Mouse (Mus musculus) induced T-regulatory cell, adult 2 months (primary cell): Measurements from ENCODE around the gene Car1.
"Not testable (repeated sequence)": the region's sequence is repeated elsewhere in the genome, so short reads cannot be mapped to it uniquely, and the experiment has no call there.

ENCODE experiments used
- DNase-seq: peaks from one replicate; pipeline ENCODE4 v3.0.0-alpha.2; 2012; ENCODE audit warnings: low read depth

The Car1 gene

DNA sequence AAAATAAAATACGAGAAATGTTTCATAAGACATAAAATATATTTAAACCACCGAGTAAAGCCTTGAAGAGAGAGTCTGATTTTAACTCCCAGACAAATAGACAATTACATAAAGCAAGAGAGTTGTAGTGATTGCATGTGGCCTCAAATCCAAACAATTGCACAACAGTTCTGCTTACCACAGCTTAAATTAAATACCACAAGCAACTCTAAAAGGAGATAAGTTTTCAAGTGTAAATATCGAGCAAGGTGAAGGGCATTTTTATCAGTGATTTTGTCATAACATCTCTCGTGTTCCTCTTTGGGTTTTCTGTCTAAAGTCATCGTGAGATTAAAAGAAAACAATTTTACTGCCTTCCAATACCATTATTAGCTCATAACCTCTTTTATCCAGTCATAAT is 25.0 kb downstream of the Car1 start:
- not testable (repeated sequence) for DNase-seq

DNA sequence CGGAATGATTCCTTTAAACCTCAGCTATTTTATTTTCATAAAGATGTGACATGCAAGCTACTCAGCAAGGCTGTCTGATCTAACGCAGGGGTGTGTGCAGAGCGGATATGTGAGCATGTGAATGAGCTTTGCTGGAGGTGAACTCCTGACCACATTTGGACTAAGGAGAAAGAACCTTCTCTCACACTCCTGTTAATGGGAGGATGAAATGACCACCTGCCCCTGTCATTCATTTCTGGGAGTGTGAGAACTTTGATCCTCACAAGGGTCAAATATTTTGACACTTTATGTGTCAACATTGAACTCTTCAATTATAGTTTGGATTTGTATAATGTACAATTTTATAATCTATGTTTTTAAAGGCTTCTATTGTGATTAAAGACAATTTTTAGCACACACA is 25.8 kb downstream of the Car1 start:
- not testable (repeated sequence) for DNase-seq

DNA sequence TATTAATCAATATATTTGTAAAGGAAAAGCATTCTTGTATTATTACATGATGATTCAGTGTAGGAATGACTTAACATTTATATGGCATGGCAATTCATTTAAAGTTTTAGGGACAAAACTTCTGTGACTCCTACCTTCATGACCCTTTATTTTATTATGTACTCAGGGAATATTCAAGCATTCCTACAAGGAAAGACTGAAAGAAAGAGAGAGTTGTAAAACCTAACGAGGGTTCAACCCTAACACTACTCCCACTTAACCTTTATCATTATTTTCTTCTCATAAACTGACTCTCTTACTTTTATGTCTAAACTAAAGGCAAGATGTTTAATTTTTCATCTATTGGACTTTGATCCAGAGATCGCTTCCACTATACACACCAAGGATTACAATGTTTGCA is 28.0 kb downstream of the Car1 start:
- DNase-seq = no peak

DNA sequence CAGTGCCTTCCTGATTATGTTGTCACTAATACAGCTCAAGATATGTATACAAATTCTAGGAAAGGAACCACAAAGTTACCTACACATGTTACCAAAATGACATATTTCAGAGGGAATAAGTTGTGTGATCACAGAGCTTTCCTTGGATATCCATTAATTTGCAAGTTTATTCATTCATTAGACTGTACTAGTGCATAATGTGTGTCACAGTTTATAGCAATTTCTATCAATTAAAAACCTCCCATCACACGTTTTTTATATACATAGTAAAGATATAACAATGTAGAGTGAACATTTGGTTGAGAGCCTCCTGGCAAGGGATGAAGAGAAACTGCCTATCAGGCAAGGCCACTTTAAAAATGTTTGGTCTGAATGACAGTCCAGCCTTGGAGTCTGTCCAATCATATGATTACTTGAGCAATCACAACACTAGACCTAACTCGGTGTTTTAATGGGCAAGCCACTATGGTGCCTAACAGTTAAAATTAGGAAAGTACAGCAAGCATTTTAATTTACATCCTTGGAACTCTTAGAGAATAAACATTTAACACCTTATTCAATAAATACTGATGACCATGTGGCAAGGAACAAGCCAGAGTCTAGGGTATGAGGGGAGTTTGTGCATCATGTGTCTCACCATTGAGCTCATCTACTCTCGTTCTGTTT is 31.5 kb downstream of the Car1 start:
- not testable (repeated sequence) for DNase-seq

DNA sequence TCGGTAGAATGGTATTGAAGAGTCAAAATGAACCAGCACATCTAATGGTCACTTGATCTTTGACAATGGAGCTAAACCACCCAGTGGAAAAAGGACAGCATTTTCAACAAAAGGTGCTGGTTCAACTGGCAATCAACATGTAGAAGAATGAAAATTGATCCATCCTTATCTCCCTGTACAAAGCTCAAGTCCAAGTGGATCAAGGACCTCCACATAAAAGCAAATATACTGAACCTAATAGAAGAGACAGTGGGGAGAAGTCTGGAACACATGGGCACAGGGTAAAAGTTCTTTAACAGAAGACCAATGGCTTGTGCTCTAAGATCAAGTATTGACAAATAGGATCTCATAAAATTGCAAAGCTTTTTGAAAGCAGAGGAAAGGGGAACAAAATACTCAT is 33.6 kb downstream of the Car1 start:
- not testable (repeated sequence) for DNase-seq

DNA sequence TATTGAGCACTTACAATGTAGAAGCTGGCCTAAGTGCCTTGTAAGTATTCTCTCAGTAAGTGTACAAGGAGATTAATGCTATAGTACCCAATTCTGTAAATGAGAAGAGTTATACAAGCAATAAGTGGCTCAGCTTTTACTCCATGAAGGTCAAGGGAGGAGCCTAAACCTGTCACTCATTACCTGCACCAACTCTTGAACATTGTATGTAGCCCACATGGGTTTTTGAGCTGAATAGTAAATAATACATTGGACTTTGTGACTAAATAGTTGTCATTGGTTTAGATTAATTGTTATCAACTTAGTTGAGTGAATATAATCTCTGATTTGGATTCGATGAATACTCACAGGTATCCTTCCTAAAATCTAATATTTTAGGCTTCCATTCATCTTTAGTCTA is 35.7 kb downstream of the Car1 start:
- DNase-seq = not testable (repeated sequence)

DNA sequence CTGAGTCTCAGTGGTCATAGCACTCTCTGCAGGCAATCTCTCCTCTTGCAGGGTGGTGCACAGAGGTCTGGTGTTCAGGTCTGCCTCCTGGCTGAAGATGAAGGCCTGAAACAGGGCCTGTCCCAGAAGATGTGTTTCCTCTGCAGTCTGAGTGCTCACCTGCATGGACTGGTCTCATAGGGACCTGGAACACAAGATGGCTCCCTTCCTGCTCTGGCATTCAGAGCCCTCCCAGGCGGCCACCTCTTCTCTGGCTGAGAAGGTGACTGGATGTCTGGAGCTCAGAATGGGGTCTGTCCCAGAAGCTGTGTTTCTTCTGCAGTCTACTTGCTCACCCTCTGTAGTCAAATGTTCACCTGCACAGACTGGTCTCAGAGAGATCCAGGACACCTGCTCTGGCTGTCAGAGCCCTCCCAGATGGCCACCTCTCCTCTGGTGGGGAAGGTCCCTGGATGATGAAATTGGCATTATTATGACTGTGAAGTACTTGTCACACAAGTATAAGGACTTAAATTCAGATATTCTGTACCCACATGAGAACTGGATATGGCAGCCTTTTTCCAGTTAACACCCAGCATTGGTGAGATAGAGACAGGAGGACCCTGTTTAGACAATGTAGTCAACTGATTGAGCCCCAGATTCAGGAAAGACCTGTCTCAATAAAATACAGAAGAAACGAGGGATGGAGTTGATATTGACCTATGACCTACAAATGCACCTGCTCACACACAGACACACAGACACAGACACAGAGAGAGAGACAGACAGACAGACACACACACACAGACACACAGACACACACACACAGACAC is 43.2 kb downstream of the Car1 start:
- DNase-seq = no peak

DNA sequence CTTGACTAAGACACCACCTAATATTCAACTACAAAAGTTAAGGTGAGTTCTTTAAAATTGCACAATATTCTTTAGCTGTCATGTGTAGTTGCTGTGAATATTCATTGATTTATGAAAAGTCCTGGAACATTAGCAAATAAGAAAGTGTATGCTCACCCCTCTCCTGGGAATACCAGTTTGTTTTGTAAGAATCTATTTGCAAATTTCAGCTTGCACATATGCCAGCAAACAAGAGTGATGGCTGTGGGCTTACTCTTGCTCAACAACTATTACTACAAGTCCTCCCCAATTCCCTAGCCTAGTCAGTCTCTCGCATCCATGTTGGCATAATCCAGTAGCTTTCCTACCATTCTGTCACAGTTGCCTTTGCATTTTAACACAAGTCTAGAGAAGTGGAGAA is 52.5 kb downstream of the Car1 start:
- no peak for DNase-seq

DNA sequence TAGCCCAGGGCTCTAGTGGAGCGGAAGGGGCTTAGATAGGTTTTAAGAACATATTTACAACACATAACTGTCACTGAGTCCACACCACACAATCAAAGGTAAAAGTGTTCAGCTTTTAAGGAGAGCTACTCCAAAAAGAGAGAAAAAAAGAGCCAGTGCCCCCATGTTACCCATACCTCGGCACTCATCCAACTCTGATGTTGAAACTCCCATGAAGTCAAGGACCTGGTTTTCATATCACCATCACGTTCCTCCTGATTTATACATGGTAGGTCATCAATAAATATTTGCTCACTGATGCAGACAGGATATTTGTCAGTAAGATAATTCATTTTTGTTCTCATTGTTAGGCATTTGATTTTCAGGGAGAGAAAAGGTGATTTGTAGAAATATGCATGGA is 62.1 kb downstream of the Car1 start:
- no peak for DNase-seq

DNA sequence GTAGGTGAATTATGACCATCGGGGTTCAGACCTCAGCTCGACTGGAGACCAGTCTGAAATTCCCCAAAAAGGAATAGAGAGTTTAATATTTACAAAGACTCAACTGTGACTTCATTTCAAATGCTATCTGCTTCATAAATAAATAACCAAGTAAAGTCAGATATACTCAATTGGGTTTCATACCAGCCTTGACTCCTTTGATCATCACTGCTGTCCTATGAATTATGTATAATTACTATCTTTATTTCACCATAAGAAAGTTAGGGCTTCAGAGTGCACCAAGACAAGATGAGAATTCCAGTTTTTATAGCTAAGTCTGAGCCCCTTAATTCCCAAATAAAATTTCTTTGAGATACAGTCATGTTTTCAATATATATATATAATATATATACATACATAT is 69.9 kb downstream of the Car1 start:
- DNase-seq = no peak

DNA sequence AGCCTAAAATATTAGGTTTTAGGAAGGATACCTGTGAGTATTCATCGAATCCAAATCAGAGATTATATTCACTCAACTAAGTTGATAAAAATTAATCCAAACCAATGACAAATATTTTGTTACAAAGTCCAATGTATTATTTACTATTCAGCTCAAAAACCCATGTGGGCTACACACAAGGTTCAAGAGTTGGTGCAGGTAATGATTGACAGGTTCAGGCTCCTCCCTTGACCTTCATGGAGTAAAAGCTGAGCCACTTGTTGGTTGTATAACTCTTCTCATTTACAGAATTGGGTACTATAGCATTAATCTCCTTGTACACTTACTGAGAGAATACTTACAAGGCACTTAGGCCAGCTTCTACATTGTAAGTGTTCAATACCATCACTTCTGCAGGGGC is 80.7 kb downstream of the Car1 start:
- not testable (repeated sequence) for DNase-seq

DNA sequence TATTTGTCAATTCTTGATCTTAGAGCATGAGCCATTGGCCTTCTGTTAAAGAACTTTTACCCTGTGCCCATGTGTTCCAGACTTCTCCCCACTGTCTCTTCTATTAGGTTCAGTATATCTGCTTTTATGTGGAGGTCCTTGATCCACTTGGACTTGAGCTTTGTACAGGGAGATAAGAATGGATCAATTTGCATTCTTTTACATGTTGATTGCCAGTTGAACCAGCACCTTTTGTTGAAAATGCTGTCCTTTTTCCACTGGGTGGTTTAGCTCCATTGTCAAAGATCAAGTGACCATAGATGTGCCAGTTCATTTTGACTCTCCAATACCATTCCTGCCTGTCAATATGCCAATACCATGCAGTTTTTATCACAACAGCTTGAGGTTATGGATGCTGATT is 82.7 kb downstream of the Car1 start:
- DNase-seq = not testable (repeated sequence)
